Mouse (Mus musculus) CH12.LX (cell line): Measurements from ENCODE around the gene Gm21731. TPM values are rescaled to one million over a fixed set of nuclear protein-coding genes. Genes with fewer than 3 reads are reported as not detected.
A peak's percentile ranks its signal among the peaks of the same experiment; 100 is the strongest.

ENCODE experiments used
- DNase-seq: peaks from one replicate; pipeline ENCODE4 v3.0.0-alpha.2; 2013; ENCODE audit errors: extremely low read depth
- H3K27ac ChIP-seq: 2 replicates; pipeline ENCODE4 v1.5.1; 2012; ENCODE audit warnings: low read depth, mild to moderate bottlenecking, control low read depth, moderate library complexity; ENCODE audit not compliant: insufficient read depth
- H3K27me3 ChIP-seq: replicated peaks from 2 replicates; pipeline ENCODE3; 2012; ENCODE audit warnings: inconsistent platforms
- H3K36me3 ChIP-seq, 2 experiments: replicated peaks in 1 of 2; 2 replicates each; pipeline versions ENCODE3 to v1.6.1; 2012; ENCODE audit warnings: inconsistent platforms in 1 of 2, low read length in 1 of 2, mild to moderate bottlenecking in 1 of 2, mixed read lengths in 1 of 2, moderate library complexity in 1 of 2; ENCODE audit not compliant: control insufficient read depth in 1 of 2, insufficient read depth in 1 of 2
- H3K4me1 ChIP-seq, 2 experiments: 2 replicates each; pipeline ENCODE4 v1.6.1; 2012; ENCODE audit warnings: inconsistent platforms in 1 of 2, moderate library complexity in 1 of 2; ENCODE audit not compliant: insufficient read depth in 2 of 2, control insufficient read depth in 1 of 2
- H3K4me2 ChIP-seq: 2 replicates; pipeline ENCODE4 v1.6.1; 2012; ENCODE audit warnings: low read depth, mild to moderate bottlenecking, control low read depth; ENCODE audit not compliant: poor library complexity, insufficient read depth, severe bottlenecking
- H3K4me3 ChIP-seq, 3 experiments: fragments of 150-350 bp in 1 of 3; sonication (generic) in 1 of 3; replicated peaks in 1 of 3; 2 replicates each; pipeline versions ENCODE3 to v1.5.1; 2011 to 2012; ENCODE audit warnings: low read depth in 2 of 3, low read length in 2 of 3, mild to moderate bottlenecking in 2 of 3, moderate library complexity in 2 of 3, control low read depth in 1 of 3, improper control_type of control experiment in 1 of 3, inconsistent platforms in 1 of 3, mixed read lengths in 1 of 3; ENCODE audit not compliant: poor library complexity in 1 of 3
- H3K79me2 ChIP-seq: replicated peaks from 2 replicates; pipeline ENCODE4 v1.6.1; 2012; ENCODE audit warnings: mild to moderate bottlenecking, moderate library complexity; ENCODE audit not compliant: control insufficient read depth, poor library complexity, insufficient read depth, severe bottlenecking; ENCODE audit errors: extremely low read depth
- H3K9ac ChIP-seq: 2 replicates; pipeline ENCODE4 v1.6.1; 2012; ENCODE audit warnings: low read depth, mild to moderate bottlenecking, control low read depth, moderate library complexity; ENCODE audit not compliant: insufficient read depth
- H3K9me3 ChIP-seq: replicated peaks from 2 replicates; pipeline ENCODE3; 2012; ENCODE audit warnings: low read length, inconsistent platforms, mixed read lengths
- CTCF ChIP-seq, 2 experiments: IDR thresholded peaks in 1 of 2; conservative IDR thresholded peaks in 1 of 2; 2 replicates each; pipeline ENCODE4 v1.5.1; 2011 to 2012; ENCODE audit warnings: low read depth in 2 of 2, low read length in 2 of 2, improper control_type of control experiment in 1 of 2, inconsistent platforms in 1 of 2, mild to moderate bottlenecking in 1 of 2, moderate library complexity in 1 of 2
- MAZ ChIP-seq: IDR thresholded peaks from 2 replicates; pipeline ENCODE4 v1.6.1; 2012; ENCODE audit warnings: low read depth, mild to moderate bottlenecking, inconsistent platforms, low read length, improper control_type of control experiment, moderate library complexity
- MEF2A ChIP-seq: IDR thresholded peaks from 2 replicates; pipeline ENCODE4 v1.6.1; 2014; ENCODE audit warnings: low read depth, mild to moderate bottlenecking, inconsistent platforms, low read length, improper control_type of control experiment, borderline replicate concordance
- POLR2A ChIP-seq: IDR thresholded peaks from 2 replicates; pipeline ENCODE4 v1.6.1; 2011; ENCODE audit warnings: low read depth, mild to moderate bottlenecking, improper control_type of control experiment, low read length
- RAD21 ChIP-seq: IDR thresholded peaks from 2 replicates; pipeline ENCODE4 v1.6.1; 2011; ENCODE audit warnings: low read depth, mild to moderate bottlenecking, low read length, improper control_type of control experiment, moderate library complexity
- SMC3 ChIP-seq: IDR thresholded peaks from 2 replicates; pipeline ENCODE4 v1.6.1; 2011; ENCODE audit warnings: low read depth, low read length, improper control_type of control experiment
- ZKSCAN1 ChIP-seq: IDR thresholded peaks from 2 replicates; pipeline ENCODE4 v1.6.1; 2012; ENCODE audit warnings: low read depth, inconsistent platforms, low read length, improper control_type of control experiment, borderline replicate concordance
- dilution Hi-C: fragments of 300-500 bp; cut with MboI; formaldehyde crosslinking; loops from 2 replicates; pipeline ENCODE4 v1.14.3; 2020; ENCODE audit warnings: low sequenced_read_pairs; ENCODE audit not compliant: extremely low pct_unique_long_range_greater_than_20kb, extremely low pct_ligation_motif_present
- in situ Hi-C: fragments of 300-500 bp; cut with MboI; formaldehyde crosslinking; loops from 3 replicates; pipeline ENCODE4 v1.14.3; 2019; ENCODE audit warnings: low sequenced_read_pairs, low pct_ligation_motif_present, low pct_unique_long_range_greater_than_20kb, mixed read lengths
- polyA plus RNA-seq: library from polyadenylated mRNA; unstranded; fragments of >175 nt; gene quantifications from 2 replicates; pipeline ENCODE4 v1.2.1, GENCODE M21; 2012; ENCODE audit warnings: low read depth; ENCODE audit not compliant: insufficient read length
- total RNA-seq, 2 experiments: library from RNA; depleted of rRNA; stranded (reverse); fragments of 300-350 nt in 1 of 2; fragments of >200 nt in 1 of 2; gene quantifications; 2 replicates each; pipeline ENCODE4 v1.2.3; 2012 to 2014

Gm21731 gene
- total and polyA plus RNA-seq, 3 experiments, result not detected

DNA sequence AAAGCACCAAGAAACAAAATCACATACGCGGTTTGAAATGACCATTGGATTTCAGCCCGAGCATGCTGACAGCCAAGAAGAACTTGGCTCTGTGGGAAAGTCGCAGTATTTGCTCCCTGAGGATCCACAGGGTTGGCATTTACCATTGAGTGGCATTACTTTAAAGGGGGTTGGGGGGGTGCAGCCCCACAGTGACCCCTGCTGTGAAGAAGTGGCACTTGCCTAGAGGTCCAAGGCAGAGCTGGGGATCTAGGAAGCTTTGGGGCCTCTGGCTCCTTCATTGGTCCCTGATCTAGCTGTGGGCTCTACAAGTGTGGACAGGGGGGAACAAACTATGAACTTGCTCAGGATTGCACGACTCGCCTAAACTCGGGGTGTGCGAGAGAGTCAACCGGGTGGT, 39.9 kb downstream of the Gm21731 start:
- peak; percentile 31 for DNase-seq
- Histone ChIP-seq H3K9me3 (no peaks in the 10 kb centered on the region), H3K79me2 (no peaks in the 10 kb centered on the region), H3K36me3 (no peaks in the 10 kb centered on the region), H3K4me3 (no peak overlapping the region), H3K27me3 (no peaks in the 10 kb centered on the region), H3K27ac (no peak overlapping the region), H3K4me1 (peaks cover 3 to 18% of the 10 kb centered on the region in 2 experiments; a peak in 3 of 4 replicates), H3K9ac (no peak overlapping the region), H3K4me2 (no peak overlapping the region)
- in situ Hi-C loops, result no loop called here
- dilution Hi-C loops, result no loop called here
- no peak for TF ChIP-seq MAZ
- TF ChIP-seq SMC3, result peak; percentile 62
- peak in 1 of 2 experiments; percentile 59; a peak in 2 of 4 replicates for TF ChIP-seq CTCF (conservative IDR thresholded peaks at IDR 0.05 in 1 of 2, IDR thresholded peaks at IDR 0.05 in 1 of 2; ENCODE audit: low read depth in 2 of 2, low read length in 2 of 2)
- TF ChIP-seq RAD21, result peak; percentile 49
- no peak for TF ChIP-seq MEF2A
- TF ChIP-seq POLR2A, result no peak
- TF ChIP-seq ZKSCAN1, result no peak

Other genes with a start within 250 kb of the Gm21731 start
- gene Gm36079, start 212.1 kb upstream of the Gm21731 start, total RNA-seq (2012; rRNA removed), result 0.34 TPM in 1 of 2 replicates, not detected in the other
- gene Gm36079, start 212.1 kb upstream of the Gm21731 start, total RNA-seq (2014; rRNA removed), result not detected in 2 replicates
- gene Gm36079, start 212.1 kb upstream of the Gm21731 start, polyA plus RNA-seq, result 0.86 TPM in 1 of 2 replicates, not detected in the other
- 1.2 TPM in 2 replicates for gene Gm21188, start 186.9 kb upstream of the Gm21731 start, total RNA-seq (2012; rRNA removed)
- 0.38 and 0.82 TPM in 2 replicates for gene Gm21188, start 186.9 kb upstream of the Gm21731 start, total RNA-seq (2014; rRNA removed)
- 1.5 and 1.6 TPM in 2 replicates for gene Gm21188, start 186.9 kb upstream of the Gm21731 start, polyA plus RNA-seq
- gene Gm20767, start 98.9 kb upstream of the Gm21731 start, total RNA-seq (2012; rRNA removed), result 65.7 and 102 TPM in 2 replicates
- gene Gm20767, start 98.9 kb upstream of the Gm21731 start, total RNA-seq (2014; rRNA removed), result 2.1 and 5.1 TPM in 2 replicates
- 4.8 and 8.4 TPM in 2 replicates for gene Gm20767, start 98.9 kb upstream of the Gm21731 start, polyA plus RNA-seq
- 0.38 and 0.42 TPM in 2 replicates for gene Gm21818, start 66.7 kb upstream of the Gm21731 start, total RNA-seq (2012; rRNA removed)
- gene Gm21818, start 66.7 kb upstream of the Gm21731 start, total RNA-seq (2014; rRNA removed), result 0.64 and 1.3 TPM in 2 replicates
- 0.50 and 0.79 TPM in 2 replicates for gene Gm21818, start 66.7 kb upstream of the Gm21731 start, polyA plus RNA-seq
- gene Gm21762, start 23.2 kb upstream of the Gm21731 start, total RNA-seq (2012; rRNA removed), result 1.4 and 2.4 TPM in 2 replicates
- 20.0 and 20.3 TPM in 2 replicates for gene Gm21762, start 23.2 kb upstream of the Gm21731 start, total RNA-seq (2014; rRNA removed)
- gene Gm21762, start 23.2 kb upstream of the Gm21731 start, polyA plus RNA-seq, result 11.1 and 16.4 TPM in 2 replicates
- gene AF067061, start 24.0 kb downstream of the Gm21731 start, total RNA-seq (2012; rRNA removed), result 83.0 and 130 TPM in 2 replicates
- gene AF067061, start 24.0 kb downstream of the Gm21731 start, total RNA-seq (2014; rRNA removed), result 41.9 and 48.9 TPM in 2 replicates
- 33.8 and 34.6 TPM in 2 replicates for gene AF067061, start 24.0 kb downstream of the Gm21731 start, polyA plus RNA-seq
- 17.2 and 22.4 TPM in 2 replicates for gene BC147527, start 61.3 kb downstream of the Gm21731 start, total RNA-seq (2012; rRNA removed)
- 55.8 and 65.9 TPM in 2 replicates for gene BC147527, start 61.3 kb downstream of the Gm21731 start, total RNA-seq (2014; rRNA removed)
- gene BC147527, start 61.3 kb downstream of the Gm21731 start, polyA plus RNA-seq, result 33.6 and 50.1 TPM in 2 replicates
- gene Tcstv3, start 77.8 kb downstream of the Gm21731 start, total RNA-seq (2012; rRNA removed), result not detected in 2 replicates
- gene Tcstv3, start 77.8 kb downstream of the Gm21731 start, total RNA-seq (2014; rRNA removed), result not detected in 2 replicates
- not detected in 2 replicates for gene Tcstv3, start 77.8 kb downstream of the Gm21731 start, polyA plus RNA-seq